Mouse (Mus musculus) kidney, postnatal 25 days (tissue): ENCODE results near the gene Prn.

ENCODE experiments used
- DNase-seq, 2 experiments: peaks; one replicate each; pipeline ENCODE4 v3.0.0; 2021; ENCODE audit warnings: mixed read lengths in 2 of 2

Prn gene

DNA sequence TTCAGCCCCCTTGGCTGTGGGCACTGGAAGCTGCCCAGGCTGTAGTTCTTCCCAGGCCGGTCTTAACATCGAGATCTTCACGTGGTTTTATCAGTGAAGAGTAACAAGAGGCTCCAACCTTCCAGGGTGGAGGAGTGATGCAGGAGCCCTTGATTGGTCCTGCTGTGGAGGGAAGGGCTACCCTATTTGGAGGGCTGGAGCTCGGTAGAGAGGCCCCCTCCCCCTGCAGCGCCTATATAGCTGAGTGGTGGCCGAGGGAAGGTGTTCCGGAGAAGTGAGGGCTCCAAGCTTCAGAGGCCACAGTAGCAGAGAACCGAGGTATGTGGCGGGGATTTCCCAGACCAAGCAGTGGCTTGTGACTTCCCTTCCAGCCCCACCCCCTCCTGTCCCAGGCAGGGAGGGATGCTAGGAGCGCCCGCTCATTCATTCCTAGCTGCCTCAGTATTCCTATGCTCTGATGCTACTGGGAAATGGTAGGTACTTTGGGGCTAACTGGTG, 40.9 kb downstream of the Prn start, which contains the start of gene Prnd:
TSS of gene Prnd (plus strand) at position 264 of the 498 bp plus-strand sequence.
- no peak for DNase-seq

DNA sequence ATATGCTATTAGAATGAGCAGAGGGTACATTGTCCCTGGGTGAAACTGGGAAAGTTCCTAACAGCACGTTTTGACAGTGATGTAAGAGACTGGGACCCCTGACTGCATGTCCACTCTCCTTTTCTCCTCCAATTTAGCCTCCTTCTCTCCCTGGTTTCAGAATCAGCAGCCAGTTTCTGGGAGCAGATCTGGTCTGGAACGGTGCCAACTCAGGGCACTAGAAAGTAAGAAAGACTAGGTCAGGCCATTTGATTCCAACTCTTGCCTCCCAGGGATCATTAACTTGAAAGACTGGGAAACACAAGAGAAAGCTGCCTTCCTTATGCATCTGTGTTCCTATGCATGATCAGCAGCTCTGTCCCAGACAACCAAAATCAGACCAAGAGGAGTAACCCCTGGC, 42.7 kb downstream of the Prn start:
- peak in 1 of 2 experiments; percentile 49 for DNase-seq

DNA sequence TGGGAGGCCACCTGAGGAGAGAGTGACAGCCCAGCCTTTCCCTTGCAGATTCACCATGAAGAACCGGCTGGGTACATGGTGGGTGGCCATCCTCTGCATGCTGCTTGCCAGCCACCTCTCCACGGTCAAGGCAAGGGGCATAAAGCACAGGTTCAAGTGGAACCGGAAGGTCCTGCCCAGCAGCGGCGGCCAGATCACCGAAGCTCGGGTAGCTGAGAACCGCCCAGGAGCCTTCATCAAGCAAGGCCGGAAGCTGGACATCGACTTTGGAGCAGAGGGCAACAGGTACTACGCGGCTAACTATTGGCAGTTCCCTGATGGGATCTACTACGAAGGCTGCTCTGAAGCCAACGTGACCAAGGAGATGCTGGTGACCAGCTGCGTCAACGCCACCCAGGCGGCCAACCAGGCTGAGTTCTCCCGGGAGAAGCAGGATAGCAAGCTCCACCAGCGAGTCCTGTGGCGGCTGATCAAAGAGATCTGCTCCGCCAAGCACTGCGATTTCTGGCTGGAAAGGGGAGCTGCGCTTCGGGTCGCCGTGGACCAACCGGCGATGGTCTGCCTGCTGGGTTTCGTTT, 43.3 kb downstream of the Prn start:
- DNase-seq, result peak; percentile 17 to 60

DNA sequence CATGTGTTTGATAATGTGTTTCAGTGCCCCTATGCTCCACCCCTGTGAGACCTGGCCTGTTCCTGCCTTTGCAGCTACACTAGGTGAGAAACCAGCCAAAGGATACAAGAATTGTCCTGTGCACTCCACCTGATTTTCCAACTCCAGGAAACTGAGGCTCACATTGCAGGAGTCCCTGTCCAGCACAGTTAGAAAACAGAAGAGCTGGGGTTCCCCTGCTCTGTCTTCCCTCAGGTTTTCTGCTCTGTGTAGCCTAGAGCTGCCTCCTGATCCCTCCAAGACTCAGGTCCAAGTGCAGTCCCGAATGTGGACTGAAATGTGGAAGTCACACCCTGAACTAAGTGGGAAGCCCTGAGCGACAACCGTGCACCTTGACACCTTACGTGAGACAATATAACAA, 44.0 kb downstream of the Prn start:
- no peak for DNase-seq

DNA sequence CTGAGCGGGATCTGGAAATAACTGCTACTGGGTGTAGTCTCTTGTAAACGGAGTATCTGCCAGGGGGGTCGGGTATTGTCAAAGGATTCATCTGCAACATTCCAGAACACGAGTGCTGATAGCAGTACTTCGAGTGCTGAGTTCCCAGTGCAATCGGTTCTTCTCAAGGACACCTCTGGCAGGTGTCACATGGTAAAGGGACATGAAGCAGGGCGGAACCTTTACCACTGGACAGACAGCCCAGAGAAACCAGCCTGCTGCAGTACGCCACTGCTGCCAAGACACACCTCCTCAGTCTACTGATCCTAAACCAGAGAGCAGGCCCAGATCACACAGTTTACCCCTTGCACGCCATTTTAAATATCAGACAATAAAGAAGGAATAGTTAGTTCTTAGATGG, 45.1 kb downstream of the Prn start:
- DNase-seq, result no peak

DNA sequence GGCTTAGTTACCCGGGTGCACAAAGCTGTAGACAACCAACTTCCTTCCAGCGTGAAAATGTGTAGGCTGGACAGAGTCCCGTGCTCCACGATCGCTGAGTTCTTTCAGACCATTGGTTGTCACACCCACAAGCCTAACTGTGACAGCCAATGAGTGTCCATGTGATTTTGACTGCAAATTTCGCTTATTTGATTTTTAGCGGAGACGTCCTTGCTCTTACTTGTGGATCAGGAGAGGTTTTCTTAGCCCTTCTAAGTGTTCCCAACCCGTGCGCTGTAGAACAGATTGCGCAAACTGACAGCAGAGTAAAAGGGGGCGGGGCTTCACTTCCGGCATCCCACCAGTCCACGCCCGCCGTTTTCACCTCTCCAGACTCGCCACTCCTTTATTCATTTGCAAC, 45.5 kb downstream of the Prn start:
- peak; percentile 52 to 56 for DNase-seq

DNA sequence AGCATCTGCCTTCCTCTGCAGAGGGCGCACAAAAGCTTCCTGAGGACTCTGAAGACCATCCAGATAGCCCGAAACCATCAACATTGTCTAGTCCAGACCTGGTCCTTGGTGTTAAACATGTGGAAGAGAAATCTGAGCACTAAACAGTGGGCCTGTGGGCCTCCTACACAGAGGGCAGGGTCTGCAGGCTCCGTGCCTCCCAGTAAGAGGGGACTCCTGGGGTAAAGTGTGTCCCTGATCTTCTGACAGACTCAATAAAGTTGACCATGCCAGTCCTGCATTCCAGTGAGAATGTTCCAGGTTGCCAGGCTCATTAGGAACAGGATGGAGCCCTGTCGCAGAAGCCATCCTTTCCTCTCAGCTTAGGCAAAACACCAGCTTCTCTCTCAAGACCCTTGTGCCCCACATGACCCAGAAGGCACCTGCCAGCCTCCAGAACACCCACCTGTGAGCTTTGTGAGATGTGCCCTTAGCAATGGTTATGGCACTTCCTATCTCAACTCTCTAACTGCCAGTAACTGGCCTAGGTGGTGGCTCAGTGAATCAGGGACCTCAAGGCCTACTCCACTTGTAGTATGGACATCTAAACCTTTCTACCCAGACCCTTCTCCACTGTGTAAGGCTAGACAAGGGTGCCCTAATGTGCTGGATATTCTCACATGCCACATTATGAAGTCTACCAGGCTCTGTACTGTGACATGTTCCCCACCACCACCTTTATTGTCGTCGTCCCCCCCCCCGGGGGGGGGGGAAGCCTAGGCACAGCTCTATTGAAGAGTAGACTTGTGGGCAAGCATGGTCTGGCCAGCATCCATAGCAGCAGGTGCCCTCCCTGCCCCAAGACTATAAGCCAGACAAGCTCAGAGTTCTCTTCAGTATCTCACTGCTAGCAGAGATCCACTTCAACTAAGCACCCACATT, 46.8 kb downstream of the Prn start:
- DNase-seq, result no peak

DNA sequence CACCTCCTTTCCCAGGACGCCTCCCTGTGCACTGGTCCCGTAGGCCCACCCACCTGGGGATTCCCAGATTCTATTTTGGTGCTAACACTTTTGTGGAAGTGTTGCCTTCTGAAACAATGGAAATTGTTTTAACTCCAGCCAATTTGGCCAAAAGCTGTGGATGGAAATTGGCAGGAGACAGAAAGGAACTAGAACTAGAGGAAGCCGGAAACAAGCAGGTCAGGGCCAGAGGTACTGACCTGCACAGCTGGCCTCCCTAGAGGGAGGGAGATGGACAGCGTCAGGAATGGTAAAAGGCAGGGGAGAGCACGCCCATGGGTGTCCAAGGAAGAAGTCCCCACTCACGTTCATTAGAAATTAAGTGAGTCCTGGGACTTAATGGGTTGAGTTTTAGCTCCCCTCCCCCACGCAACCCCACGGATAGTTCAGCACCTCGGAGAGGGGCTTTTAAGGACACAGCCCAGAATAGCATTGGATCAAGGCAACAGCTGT, 48.0 kb downstream of the Prn start:
- peak; percentile 32 to 64 for DNase-seq

DNA sequence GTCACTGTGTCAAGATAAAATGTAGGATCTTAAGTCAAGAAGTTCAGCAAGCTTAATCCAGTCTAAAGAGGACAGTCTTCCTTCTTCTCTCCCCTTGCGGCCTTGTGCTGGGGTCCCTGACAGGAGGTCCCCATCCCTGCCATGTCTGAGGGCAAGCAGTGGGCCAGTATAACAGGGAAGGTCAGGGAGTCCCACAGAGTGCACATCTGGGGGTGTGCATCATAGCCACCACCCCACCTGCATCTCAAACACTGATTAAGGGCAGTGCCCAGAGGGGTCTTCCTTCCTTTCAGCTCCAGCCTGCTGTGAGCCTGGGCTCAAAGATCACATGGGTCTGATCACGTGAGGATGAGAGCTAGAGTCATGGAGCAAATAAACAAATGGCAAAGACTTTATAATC, 51.9 kb downstream of the Prn start:
- DNase-seq, result no peak

DNA sequence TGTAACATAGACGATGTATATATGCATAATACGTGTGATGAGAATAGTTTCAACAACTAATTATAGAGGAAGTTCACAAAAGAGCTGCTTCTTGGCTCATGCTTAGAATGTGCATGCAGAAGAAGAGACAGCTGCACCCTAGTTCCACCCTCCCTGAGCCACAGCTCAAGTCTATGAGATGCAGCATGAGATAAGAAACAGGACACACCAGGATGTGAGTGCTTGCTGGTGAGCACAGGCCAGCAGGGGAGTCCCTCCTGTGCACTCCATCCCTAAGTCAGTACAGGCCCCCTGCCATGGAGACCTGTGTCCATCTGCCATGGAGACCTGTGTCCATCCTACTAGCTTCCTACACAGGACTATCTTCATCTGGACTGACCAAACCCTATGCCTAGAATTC, 60.8 kb downstream of the Prn start:
- DNase-seq, result no peak

DNA sequence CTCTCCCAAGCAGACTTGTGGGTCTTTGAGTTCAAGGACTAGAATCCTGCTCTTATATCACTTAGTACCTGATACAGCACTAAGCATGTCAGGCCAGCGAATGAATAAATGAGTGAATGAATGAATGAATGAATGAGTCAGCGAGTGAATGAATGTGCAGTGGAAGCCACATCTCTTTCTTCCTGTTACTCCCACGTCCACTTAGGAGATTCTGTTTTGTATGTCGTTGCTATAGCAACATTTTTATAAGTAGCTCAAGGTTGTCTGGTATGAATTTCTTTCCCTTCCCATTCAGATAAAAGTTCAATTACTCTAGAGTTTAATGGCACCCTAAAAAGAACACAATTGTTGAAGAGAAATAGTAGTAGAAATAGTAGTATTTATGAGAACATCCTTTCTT, 61.3 kb downstream of the Prn start:
- DNase-seq, result no peak

DNA sequence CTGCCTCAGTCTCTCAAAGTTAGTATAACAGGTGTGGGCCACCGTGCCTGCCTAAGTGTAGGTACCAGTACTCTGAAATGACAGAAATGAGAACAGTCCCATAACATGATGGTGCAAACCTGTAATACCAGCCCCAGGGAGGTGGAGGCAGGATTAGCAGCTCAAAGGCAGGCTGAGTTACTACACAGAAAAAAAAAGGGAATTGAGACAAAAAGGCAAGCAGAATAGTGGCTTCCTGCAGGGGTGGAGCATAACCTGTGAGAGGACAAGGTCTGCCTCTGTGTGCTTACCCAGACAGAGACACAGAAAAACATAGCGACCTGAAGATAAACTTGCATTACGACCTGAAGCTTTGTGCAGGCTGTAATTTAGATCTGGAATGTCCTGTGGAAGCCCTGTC, 66.9 kb downstream of the Prn start:
- DNase-seq, result no peak

DNA sequence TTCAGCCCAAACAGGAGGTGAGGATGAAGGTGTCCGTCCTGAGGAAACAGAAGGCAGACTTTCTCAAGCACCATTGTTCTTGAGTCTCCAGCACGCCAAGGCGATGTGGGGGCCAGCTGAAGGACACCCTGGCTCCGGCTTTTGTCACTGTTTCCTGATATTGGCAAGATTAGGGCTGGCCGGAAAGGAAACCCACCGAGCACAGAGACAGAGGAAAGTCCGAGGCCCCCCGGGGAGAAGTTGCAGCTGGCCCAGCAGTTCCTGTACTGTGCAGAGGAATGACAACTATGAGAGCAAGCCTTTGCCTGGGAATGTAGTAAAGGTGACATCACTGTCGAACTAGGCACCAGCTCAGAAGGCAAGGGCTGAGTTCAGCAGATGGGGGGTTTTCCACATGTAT, 71.1 kb downstream of the Prn start:
- peak; percentile 49 to 82 for DNase-seq

DNA sequence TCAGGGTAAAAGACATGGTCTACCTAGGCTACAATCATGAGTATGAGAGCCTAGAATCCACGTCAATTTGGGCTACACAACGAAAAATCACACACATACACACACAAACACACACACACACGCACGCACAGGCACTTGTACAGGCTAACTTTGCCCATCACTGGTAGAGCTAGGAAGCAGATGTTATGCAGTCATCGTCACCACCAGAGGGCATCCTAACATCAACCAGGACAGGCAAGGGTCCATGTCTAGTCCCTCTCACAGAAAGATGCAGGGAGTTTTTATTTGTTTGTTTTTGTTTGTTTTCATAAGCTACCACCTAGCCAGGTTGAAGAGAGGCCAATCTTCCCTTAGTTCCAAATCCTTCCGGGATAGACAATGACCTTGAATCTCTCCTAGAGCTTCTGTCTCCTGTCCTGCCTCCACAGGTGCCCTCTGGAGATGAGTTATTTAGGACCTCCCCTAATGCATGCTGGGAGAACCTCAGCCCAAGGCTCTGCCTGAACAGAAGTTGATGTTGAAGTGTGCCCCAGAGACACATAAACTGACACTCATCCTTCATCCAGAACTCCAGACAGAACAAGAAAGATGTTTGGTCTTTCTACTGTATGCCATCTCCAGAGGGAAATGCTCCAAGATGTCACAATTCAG, 72.9 kb downstream of the Prn start:
- peak; percentile 61 to 74 for DNase-seq

DNA sequence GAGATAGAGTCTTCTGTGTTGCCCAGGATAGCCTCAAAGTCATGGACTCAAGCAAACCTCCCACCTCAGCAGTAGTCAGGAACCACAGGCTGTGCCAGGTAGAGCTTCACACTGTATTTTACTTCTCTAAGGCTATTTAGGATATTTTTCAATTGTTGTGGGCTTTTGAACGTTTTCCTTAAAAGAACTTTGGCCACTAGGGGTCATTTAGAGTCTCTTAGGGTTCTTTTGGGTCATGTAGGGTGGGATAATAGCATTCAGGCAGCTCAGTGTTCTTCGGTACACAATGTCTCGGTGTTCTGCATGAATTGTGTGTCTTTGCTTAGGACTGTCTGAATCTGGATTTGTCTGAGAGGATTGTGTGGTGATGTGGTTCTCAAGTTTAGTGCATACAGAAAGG, 78.2 kb downstream of the Prn start:
- DNase-seq, result no peak

DNA sequence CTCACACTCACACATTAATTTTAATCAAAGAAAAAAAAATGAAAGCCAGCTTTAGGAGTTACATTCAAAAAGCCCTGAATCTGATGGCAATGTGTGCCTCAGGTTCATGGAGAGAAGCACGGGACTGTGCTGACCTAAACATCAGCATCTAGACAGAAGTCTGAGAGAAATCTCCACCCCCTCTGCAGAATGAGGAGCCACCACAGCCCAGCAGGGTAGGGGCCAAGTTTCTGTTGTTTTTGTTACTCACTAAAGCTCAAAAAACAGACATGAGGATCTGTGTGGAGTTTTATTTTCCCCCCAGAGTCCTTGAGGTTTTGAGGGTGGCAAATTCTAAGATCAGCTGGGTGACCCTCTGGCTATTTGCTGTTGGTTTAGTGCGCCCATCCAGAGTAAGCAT, 78.8 kb downstream of the Prn start:
- no peak for DNase-seq

DNA sequence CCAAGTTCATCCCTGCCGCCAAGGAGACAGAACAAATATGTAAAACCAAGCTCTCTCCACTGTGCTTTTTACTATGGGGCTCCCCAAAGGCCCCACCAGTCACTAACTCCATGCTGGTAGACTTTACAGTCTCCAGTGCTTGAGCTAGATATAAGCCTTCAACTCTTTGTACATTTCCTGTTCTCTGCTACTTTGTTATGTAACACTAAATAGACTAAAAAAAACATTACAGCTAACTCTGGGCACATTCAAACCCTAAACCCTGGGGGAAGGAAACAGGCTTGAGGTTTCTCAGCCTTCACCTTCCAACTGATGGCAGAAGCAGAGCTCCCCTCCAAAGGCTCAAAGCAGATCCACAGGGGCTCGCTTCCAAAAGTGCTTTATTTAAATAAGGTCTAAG, 82.7 kb downstream of the Prn start:
- no peak for DNase-seq

DNA sequence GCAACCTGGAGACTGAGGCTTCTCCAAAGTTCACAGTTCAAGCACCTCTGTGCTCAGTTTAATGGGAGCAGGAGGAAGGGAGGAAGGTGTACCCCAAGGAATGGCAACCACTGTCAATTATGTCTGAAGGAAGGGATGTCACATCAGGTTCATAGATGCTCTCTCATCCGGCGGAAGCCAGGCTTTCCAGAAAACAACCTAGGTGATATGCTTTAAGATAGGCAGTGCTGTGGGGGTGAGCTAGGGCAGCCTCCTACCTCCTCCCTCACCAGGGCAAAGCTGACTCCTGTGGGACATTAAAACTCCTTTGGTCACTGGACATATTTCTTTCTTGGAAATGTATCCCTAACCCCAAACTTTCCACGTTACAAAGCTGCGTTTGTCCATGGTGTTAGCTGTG, 83.4 kb downstream of the Prn start:
- no peak for DNase-seq

DNA sequence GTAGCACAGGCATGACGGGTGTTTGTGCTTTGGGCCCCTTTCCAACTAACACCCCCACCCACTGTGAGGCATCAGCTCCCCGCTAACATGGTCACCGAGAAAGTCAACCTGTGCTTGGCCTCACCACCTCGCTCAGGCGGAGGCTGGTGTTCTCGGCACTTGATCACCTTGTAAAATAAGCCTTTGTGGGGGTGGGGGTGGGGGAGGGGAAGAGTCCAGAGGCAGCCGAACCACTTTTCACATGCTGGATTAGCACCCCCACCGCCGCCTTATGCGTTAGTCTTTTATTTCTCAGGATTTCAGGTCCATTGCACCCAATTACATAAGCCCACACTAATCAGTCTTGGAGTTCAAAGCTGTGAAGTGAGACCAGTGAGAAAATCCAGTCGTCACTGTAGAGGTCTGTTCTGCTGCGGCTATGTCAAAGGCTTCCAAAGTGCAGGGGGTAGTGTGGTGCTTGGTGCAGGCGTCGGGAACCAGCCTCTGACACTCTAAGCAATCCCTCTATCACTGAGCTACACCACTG, 83.9 kb downstream of the Prn start:
- DNase-seq, result peak; percentile 6 to 60

DNA sequence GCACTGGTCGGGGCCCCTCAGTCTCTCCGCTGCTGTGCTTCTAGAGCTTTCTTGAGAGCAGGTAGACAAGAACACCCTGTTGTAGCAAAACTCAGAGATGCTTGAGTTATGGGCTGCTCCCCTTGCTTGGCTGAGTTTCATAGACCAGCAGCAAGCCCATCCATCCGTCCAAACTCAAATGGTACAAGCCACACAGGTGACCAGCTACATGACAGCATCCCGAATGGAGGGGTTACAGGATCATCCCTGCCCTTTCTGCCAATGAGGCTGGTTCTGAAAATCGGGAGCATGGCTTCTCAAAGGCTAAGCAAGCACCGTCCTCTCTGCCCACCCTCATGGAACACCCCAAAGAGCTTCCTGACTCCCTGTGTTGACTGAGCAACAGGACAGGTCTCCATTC, 85.2 kb downstream of the Prn start:
- DNase-seq, result no peak

DNA sequence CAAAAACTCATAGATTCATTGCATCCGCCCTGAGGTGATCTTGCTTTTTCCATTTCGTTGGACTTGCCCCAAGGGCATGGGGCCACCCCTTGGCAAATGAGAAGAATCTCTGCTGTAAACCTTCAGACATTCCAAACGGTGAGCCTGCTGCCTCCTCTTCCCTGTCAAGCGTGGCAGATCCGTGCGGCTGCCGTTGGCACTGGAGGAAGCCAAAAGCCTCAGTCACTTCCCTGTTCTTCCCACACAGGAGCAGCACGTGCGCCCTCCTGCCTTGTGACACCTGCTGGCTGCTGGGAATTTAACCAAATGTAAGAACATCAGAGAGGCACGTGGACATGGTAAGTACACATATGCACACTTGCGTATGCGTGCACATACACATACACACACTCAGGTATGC, 86.0 kb downstream of the Prn start:
- peak in 1 of 2 experiments; percentile 57 for DNase-seq

DNA sequence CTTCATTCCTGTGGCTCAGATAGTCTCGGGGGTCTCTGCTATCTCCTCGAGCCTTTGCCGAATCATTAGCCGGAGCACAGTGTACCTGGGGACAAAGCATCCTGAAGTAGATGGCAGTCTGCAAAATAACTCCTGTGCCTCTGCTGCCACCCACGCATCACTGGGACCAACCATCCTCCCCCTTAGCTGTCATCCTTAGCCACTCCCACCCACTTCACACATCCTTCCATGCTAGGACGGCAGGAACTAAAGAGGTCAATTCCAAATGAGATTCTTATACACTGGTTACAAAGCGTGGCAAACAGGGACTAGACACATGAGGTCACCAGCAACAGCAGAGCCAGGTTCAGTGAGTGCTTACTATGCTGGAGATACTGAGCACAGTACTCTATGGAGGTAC, 86.6 kb downstream of the Prn start:
- no peak for DNase-seq

DNA sequence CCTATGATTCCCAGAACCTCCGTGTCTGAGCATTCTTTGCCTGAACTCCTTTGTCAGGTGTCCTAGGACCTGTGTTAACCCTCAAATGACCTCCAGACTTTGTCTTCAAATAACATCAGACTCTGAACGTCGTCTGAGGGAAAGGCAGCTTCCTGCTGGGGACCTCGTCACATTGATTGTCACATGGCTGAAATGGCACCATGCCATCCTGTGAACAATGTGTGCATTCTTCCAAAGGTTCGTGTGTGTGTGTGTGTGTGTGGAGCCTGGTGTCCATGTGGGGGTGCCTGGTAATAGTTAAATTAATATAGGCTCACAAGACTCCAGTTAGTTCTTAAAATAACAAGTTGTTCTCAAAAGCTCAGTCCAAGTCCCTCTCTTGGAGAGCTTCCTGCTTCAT, 87.6 kb downstream of the Prn start:
- DNase-seq, result no peak
